Mouse (Mus musculus): ENCODE measurements around the gene Tgfa.

GRCm38 (mm10) chr6:86161586-86161985 lies 33.4 kb upstream of the Tgfa start:
- TF ChIP-seq CTCF (IDR thresholded peaks at IDR 0.05; ENCODE audit: low read depth) (no peak), EP300 (IDR thresholded peaks at IDR 0.05; ENCODE audit: low read depth) (no peak)
